Mouse (Mus musculus) hindbrain, embryonic 16.5 days (tissue): ENCODE measurements at regions not wholly inside any gene's neighbourhood (a gene's known extent, or its start where the extent isn't known, plus 50 kb on each side); places are given as distances from the start of the nearest gene placed in this dataset.

Source experiments
- ATAC-seq: fragments of 200-750 bp; cut with Nextera tagmentation; 2 replicates; pipeline ENCODE4 v1.8.0; 2017; ENCODE audit warnings: moderate TSS enrichment, moderate library complexity
- H3K27ac ChIP-seq: fragments of 300-500 bp; sonication (generic); 2 replicates; pipeline ENCODE4 v1.5.1; 2014; ENCODE audit warnings: low read depth, mild to moderate bottlenecking, control low read depth, low read length, moderate library complexity
- H3K27me3 ChIP-seq: fragments of 300-500 bp; sonication (generic); replicated peaks from 2 replicates; pipeline ENCODE4 v1.6.1; 2014; ENCODE audit warnings: low read length; ENCODE audit not compliant: control insufficient read depth, insufficient read depth
- H3K36me3 ChIP-seq: fragments of 300-500 bp; sonication (generic); 2 replicates; pipeline ENCODE4 v1.6.1; 2014; ENCODE audit warnings: mild to moderate bottlenecking, low read length, moderate library complexity, mixed read lengths; ENCODE audit not compliant: control insufficient read depth, insufficient read depth
- H3K4me1 ChIP-seq: fragments of 300-500 bp; sonication (generic); 2 replicates; pipeline ENCODE4 v1.6.1; 2014; ENCODE audit warnings: low read depth, low read length; ENCODE audit not compliant: control insufficient read depth, insufficient read depth
- H3K4me2 ChIP-seq: fragments of 300-500 bp; sonication (generic); 2 replicates; pipeline ENCODE4 v1.6.1; 2014; ENCODE audit warnings: mild to moderate bottlenecking, low read length, control low read depth, moderate library complexity
- H3K4me3 ChIP-seq: fragments of 300-500 bp; sonication (generic); 2 replicates; pipeline ENCODE4 v1.5.1; 2014; ENCODE audit warnings: mild to moderate bottlenecking, low read length, control low read depth, moderate library complexity
- H3K9ac ChIP-seq: fragments of 300-500 bp; sonication (generic); 2 replicates; pipeline ENCODE4 v1.6.1; 2014; ENCODE audit warnings: low read depth, mild to moderate bottlenecking, control low read depth, low read length, moderate library complexity
- H3K9me3 ChIP-seq: fragments of 300-500 bp; sonication (generic); 2 replicates; pipeline ENCODE4 v1.6.1; 2014; ENCODE audit warnings: mild to moderate bottlenecking, low read length, moderate library complexity; ENCODE audit not compliant: control insufficient read depth
- WGBS: fragments of 180-500 bp; shearing (Covaris S2); extraction: QIAGEN DNeasy Blood & Tissue Kit; methylation state at CpG from one replicate; pipeline ENCODE4 v1.1.7; 2014; 5-methylcytosine and 5-hydroxymethylcytosine counted together

DNA sequence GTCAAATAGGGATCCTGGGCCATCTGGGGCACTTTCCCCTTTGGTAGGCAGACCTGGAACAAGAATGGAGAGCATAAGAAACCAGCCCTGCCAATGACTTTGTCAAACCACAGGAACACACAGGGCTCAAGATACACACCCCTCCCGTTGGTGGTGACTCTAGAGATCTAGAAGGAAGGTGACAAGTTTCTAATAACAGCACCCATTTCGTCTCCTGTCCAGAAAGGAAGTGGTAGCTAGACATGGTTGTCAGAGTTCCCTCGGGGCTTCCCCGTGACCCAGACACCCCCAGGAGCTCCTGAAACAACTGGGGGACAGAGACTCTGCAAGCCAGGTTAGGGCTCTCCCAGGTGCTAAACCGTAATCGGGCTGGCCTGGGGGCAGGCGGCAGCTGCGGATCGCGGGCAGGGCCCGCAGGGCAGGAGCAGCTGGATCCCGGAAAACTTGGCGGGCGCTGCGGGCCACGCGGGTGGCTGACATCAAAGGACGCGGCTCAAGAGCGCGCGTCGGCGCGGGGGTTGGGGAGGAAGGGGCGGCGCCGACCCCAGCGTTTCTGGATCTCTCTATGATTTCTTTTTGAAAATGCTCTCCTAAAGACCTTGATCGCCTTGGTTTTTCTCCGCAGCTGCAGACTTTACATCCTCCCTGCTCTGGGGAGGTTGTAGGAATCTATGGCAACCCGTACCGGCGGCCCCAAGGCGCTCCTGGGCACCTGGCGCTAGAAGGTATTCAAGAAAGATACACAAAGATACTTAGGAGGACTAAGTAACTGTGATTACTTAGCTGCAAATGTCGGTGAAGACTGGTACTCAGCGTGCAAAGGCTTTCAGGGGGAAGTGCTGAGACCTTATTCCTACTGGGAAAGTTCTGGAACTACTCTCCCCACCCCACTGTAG lies 92.1 kb downstream of the Foxi3 start:
- Histone ChIP-seq H3K36me3 (no peaks in the 10 kb centered on the region), H3K4me2 (peak overlapping the region; percentile 99), H3K27ac (no peak overlapping the region), H3K9ac (peak overlapping the region; percentile 71), H3K4me1 (peaks cover 8% of the 10 kb centered on the region), H3K4me3 (peak overlapping the region; percentile 55), H3K9me3 (no peaks in the 10 kb centered on the region), H3K27me3 (no peaks in the 10 kb centered on the region)
- ATAC-seq, result peak; percentile 67
- 3% methylated on average over 34 of the region's 38 CpGs for WGBS

GRCm38 (mm10) chr6:71050248-71050647 lies 93.9 kb downstream of the Foxi3 start:
- Histone ChIP-seq H3K27ac (no peak overlapping the region), H3K4me2 (no peak overlapping the region), H3K36me3 (no peaks in the 10 kb centered on the region), H3K4me1 (peaks cover 8% of the 10 kb centered on the region), H3K4me3 (no peak overlapping the region), H3K9me3 (no peaks in the 10 kb centered on the region), H3K27me3 (no peaks in the 10 kb centered on the region), H3K9ac (no peak overlapping the region)
- ATAC-seq, result no peak
- 57% methylated on average over 5 of the region's 5 CpGs for WGBS

DNA sequence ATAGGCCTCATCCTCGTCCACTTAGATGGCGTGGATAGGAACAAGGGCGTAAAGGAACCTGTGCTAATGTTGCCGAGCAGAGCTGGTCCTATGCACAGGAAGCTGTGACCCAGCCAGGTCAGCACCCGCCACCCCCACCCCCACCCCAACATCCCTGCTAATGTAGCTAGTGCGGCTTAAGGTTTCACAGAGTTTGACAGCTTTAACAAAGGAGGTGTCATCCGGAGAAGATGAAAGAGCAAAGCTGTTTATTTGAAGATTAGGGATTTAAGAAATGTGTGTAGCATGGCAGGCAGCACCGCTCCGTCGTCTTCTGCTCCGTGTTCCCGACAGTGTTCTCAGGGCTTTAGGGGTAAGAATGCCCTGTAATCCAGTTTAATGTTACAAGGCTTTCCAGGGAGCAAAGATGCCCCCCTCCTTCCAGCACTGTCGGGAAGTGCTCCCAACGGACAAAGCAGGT lies 93.5 kb downstream of the Thnsl2 start:
- Histone ChIP-seq H3K9me3 (no peaks in the 10 kb centered on the region), H3K9ac (no peak overlapping the region), H3K27me3 (no peaks in the 10 kb centered on the region), H3K27ac (no peak overlapping the region), H3K4me1 (peaks cover 8% of the 10 kb centered on the region), H3K4me3 (no peak overlapping the region), H3K4me2 (no peak overlapping the region), H3K36me3 (no peaks in the 10 kb centered on the region)
- 20% methylated on average over 14 of the region's 14 CpGs for WGBS
- ATAC-seq, result 0 out of 2 replicates have a peak, but pooled peaks have one; percentile 48

DNA sequence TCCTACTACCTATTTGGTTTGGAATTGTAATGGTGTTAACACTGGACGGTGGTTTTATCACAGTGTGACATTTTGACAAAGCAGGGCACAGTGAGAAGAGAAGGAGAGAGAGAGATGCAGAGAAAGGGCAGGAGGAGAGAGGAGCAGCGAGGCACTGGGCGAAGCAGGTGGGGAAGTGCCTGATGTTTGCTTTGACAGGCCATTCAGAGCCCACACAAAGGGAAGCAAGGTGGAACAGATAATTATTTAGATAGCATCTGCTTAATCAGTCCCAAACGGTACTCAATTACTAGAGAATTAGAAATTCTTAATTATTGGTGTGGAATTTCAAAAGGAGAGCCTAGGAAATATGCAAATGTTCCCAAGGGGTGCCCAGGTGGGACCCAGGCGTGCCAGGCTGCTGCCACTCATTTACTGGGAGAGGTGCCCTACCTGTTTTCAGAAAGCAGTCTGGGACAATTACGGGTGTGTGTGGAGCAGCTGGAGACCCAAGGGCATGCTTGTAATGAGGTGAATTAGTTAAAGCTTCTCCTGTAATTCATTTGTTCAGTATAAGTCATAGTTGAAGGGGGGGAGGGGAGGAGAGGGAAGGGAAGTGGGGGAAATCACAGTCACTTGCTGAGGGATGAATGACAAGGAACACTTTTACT lies 86.9 kb downstream of the Thnsl2 start:
- H3K9ac ChIP-seq, result no peak overlapping the region
- no peaks in the 10 kb centered on the region for H3K9me3 ChIP-seq
- no peak overlapping the region for H3K4me2 ChIP-seq
- no peaks in the 10 kb centered on the region for H3K36me3 ChIP-seq
- no peaks in the 10 kb centered on the region for H3K4me1 ChIP-seq
- no peak overlapping the region for H3K27ac ChIP-seq
- WGBS, result 37% methylated on average over 6 of the region's 6 CpGs
- ATAC-seq, result no peak
- H3K27me3 ChIP-seq, result no peaks in the 10 kb centered on the region
- no peak overlapping the region for H3K4me3 ChIP-seq

DNA sequence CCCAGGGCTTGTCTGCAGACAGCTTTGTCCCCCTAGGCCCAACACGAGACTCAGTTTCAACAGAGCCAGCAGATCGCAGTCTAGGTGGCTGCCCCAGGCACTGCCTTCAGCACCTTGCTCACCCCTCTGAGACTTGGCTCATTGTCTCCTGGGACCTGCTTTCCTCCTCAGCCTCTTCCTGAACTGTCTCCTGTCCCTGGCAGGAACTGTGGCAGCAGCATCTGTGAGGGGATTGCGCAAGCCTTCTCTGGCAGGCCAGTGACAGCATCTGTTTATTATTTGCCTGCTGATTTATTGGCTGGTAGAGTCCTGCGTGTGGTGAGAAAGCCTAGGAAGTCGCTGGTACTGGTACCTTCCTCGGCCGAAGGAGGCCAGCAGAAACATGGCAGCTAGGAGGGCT lies 84.1 kb downstream of the Thnsl2 start:
- Histone ChIP-seq H3K36me3 (no peaks in the 10 kb centered on the region), H3K9me3 (no peaks in the 10 kb centered on the region), H3K27ac (no peak overlapping the region), H3K4me3 (no peak overlapping the region), H3K27me3 (no peaks in the 10 kb centered on the region), H3K4me1 (no peaks in the 10 kb centered on the region), H3K4me2 (no peak overlapping the region), H3K9ac (no peak overlapping the region)
- WGBS, result 64% methylated on average over 7 of the region's 7 CpGs
- peak; percentile 48; the same call in 1 of the 2 replicates for ATAC-seq

GRCm38 (mm10) chr6:71062980-71063379 lies 81.3 kb downstream of the Thnsl2 start:
- Histone ChIP-seq H3K4me2 (no peak overlapping the region), H3K9ac (no peak overlapping the region), H3K27ac (no peak overlapping the region), H3K36me3 (no peaks in the 10 kb centered on the region), H3K9me3 (no peaks in the 10 kb centered on the region), H3K4me1 (no peaks in the 10 kb centered on the region), H3K27me3 (no peaks in the 10 kb centered on the region), H3K4me3 (no peak overlapping the region)
- WGBS, result 73% methylated on average over 4 of the region's 4 CpGs
- ATAC-seq, result no peak

DNA sequence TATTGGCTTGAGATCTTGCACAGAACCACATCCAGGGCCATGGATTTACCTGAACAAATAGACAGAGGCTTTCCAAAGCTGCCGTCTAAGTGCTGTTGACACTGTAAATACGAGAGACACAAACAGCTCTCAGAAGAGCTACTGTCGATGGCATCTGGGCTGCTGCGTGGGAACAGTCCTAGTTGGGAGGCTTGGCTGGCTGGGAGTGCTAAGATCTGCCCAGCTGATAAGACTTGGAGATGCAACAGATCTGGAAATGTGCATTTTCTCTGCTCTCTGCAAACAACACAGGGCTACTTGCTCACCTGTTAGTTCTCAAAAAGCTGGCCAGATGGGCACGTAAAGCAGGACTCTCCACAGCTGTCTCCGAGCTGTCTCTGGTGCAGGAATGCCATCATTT lies 78.8 kb downstream of the Thnsl2 start:
- Histone ChIP-seq H3K36me3 (no peaks in the 10 kb centered on the region), H3K4me2 (no peak overlapping the region), H3K4me1 (no peaks in the 10 kb centered on the region), H3K9me3 (no peaks in the 10 kb centered on the region), H3K27ac (no peak overlapping the region), H3K27me3 (no peaks in the 10 kb centered on the region), H3K4me3 (no peak overlapping the region), H3K9ac (no peak overlapping the region)
- ATAC-seq, result no peak
- WGBS, result 80% methylated on average over 6 of the region's 6 CpGs

GRCm38 (mm10) chr6:71069229-71069628 lies 75.0 kb downstream of the Thnsl2 start:
- H3K4me2 ChIP-seq, result no peak overlapping the region
- H3K4me3 ChIP-seq, result no peak overlapping the region
- no peaks in the 10 kb centered on the region for H3K27me3 ChIP-seq
- no peaks in the 10 kb centered on the region for H3K4me1 ChIP-seq
- no peak for ATAC-seq
- no peaks in the 10 kb centered on the region for H3K36me3 ChIP-seq
- no peak overlapping the region for H3K9ac ChIP-seq
- no peak overlapping the region for H3K27ac ChIP-seq
- H3K9me3 ChIP-seq, result no peaks in the 10 kb centered on the region
- WGBS, result 56% methylated on average over 4 of the region's 4 CpGs

GRCm38 (mm10) chr6:71074789-71075191 lies 69.4 kb downstream of the Thnsl2 start:
- WGBS, result 17% methylated on average over 5 of the region's 5 CpGs
- no peak overlapping the region for H3K9ac ChIP-seq
- no peak overlapping the region for H3K4me3 ChIP-seq
- no peaks in the 10 kb centered on the region for H3K27me3 ChIP-seq
- H3K4me2 ChIP-seq, result no peak overlapping the region
- H3K27ac ChIP-seq, result no peak overlapping the region
- ATAC-seq, result peak; percentile 83
- H3K36me3 ChIP-seq, result no peaks in the 10 kb centered on the region
- no peaks in the 10 kb centered on the region; the same call in none of the 2 replicates for H3K4me1 ChIP-seq
- no peaks in the 10 kb centered on the region for H3K9me3 ChIP-seq
